Mouse (Mus musculus) ES-E14 (cell line): ENCODE data around the gene Fignl1. TPM values are rescaled to one million over a fixed set of nuclear protein-coding genes. Genes with fewer than 3 reads are reported as not detected.

Experiments
- DNase-seq: peaks from one replicate; pipeline ENCODE4 v3.0.0-alpha.2; 2013; ENCODE audit warnings: low read depth, low spot score
- H3K27ac ChIP-seq: 2 replicates; pipeline ENCODE4 v1.5.1; 2012; ENCODE audit warnings: low read depth, mild to moderate bottlenecking, low read length, moderate library complexity, mixed read lengths; ENCODE audit not compliant: poor library complexity, insufficient read depth, severe bottlenecking
- H3K36me3 ChIP-seq: 2 replicates; pipeline ENCODE4 v1.6.1; 2012; ENCODE audit warnings: mild to moderate bottlenecking, low read length, moderate library complexity, mixed read lengths; ENCODE audit not compliant: control insufficient read depth, poor library complexity, insufficient read depth, severe bottlenecking
- H3K4me1 ChIP-seq, 2 experiments: fragments of 150-350 bp in 1 of 2; sonication (generic) in 1 of 2; 2 replicates each; pipeline ENCODE4 v1.6.1; 2012; ENCODE audit warnings: low read length in 2 of 2, mild to moderate bottlenecking in 1 of 2, mixed read lengths in 1 of 2; ENCODE audit not compliant: control insufficient read depth in 2 of 2, insufficient read depth in 2 of 2, poor library complexity in 1 of 2
- H3K4me3 ChIP-seq, 2 experiments: fragments of 150-350 bp in 1 of 2; sonication (generic) in 1 of 2; 2 replicates each; pipeline ENCODE4 v1.5.1; 2012; ENCODE audit warnings: low read length in 2 of 2, low read depth in 1 of 2, mild to moderate bottlenecking in 1 of 2, mixed read lengths in 1 of 2; ENCODE audit not compliant: insufficient read depth in 1 of 2, poor library complexity in 1 of 2, severe bottlenecking in 1 of 2
- H3K9ac ChIP-seq: 2 replicates; pipeline ENCODE4 v1.6.1; 2012; ENCODE audit warnings: low read depth, mild to moderate bottlenecking, low read length, mixed read lengths; ENCODE audit not compliant: poor library complexity, insufficient read depth, severe bottlenecking
- H3K9me3 ChIP-seq: fragments of 150-350 bp; sonication (generic); 2 replicates; pipeline ENCODE4 v1.6.1; 2012; ENCODE audit warnings: low read depth, mild to moderate bottlenecking, low read length; ENCODE audit not compliant: control insufficient read depth, insufficient read depth
- CHD2 ChIP-seq: IDR thresholded peaks from 2 replicates; pipeline ENCODE4 v1.6.1; 2014; ENCODE audit warnings: mild to moderate bottlenecking, low read depth, low read length, inconsistent platforms
- HCFC1 ChIP-seq: IDR thresholded peaks from 2 replicates; pipeline ENCODE4 v1.6.1; 2012; ENCODE audit warnings: low read length, inconsistent platforms, borderline replicate concordance; ENCODE audit not compliant: insufficient read depth
- MAFK ChIP-seq: IDR thresholded peaks from 2 replicates; pipeline ENCODE4 v1.6.1; 2014; ENCODE audit warnings: mild to moderate bottlenecking, low read depth, low read length, inconsistent platforms; ENCODE audit not compliant: insufficient read depth
- ZC3H11A ChIP-seq: IDR thresholded peaks from 2 replicates; pipeline ENCODE4 v1.6.1; 2012; ENCODE audit warnings: low read depth, mild to moderate bottlenecking, inconsistent platforms, low read length, borderline replicate concordance
- ZNF384 ChIP-seq: IDR thresholded peaks from 2 replicates; pipeline ENCODE4 v1.6.1; 2012; ENCODE audit warnings: low read depth, low read length, inconsistent platforms
- in situ Hi-C, 2 experiments: fragments of 600-800 bp; cut with MboI; formaldehyde crosslinking; loops; one replicate each; pipeline ENCODE4 v1.15.1; 2025; ENCODE audit warnings: low sequenced_read_pairs in 2 of 2, inconsistent platforms in 1 of 2; ENCODE audit not compliant: unreplicated experiment in 2 of 2
- total RNA-seq: library from RNA; depleted of rRNA; stranded (reverse); fragments of 300-350 nt; gene quantifications from 2 replicates; pipeline ENCODE4 v1.2.3, GENCODE M21; 2012; rRNA removed

Fignl1 gene
- 33.8 and 49.6 TPM in 2 replicates for total RNA-seq

DNA sequence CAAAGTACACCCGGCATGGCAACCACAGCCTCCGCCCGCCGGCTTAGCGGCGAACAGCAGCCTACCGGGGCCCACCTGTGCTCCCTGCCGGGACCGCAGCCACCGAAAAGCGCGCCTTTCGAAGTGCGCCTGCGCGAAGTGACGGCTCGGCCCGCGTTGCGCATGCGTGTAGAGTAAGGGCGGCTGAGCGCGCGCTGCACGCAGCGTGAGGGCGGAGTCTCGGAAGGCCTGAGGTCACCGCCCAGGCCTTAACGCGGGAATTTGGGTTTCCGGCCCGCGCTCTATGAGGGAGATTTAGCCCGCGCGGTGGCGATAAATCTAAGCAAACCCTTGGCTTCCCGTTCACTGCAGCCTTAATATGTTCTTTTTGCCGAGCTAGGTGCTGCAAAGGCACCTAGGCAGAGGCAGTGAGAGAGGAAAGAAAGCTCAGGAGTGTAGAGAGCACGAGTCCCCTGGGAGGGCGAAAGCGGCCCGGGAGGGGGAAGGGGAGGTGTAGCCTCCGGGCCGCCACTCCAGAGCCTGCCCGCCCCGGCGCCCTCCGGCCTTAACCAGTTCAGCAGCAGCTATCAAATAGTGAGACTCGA is at the start of gene Fignl1:
Gene Fignl1, minus strand, starts transcription at position 143 of the 584 bp plus-strand sequence.
- Histone ChIP-seq H3K36me3 (peaks cover 9% of the 10 kb centered on the region), H3K9ac (peak within 1 kb of the TSS; percentile 99), H3K27ac (peak within 1 kb of the TSS; percentile 99), H3K9me3 (no peaks in the 10 kb centered on the region), H3K4me3 (peak within 1 kb of the TSS; percentile 72 to 90), H3K4me1 (peaks cover 4% of the 10 kb centered on the region in 2 experiments; a peak in 3 of 4 replicates)
- peak; percentile 92 for DNase-seq
- in situ Hi-C loops: no loop called here
- TF ChIP-seq MAFK (no peak), ZNF384 (no peak), ZC3H11A (no peak), HCFC1 (0 out of 2 replicates have a peak, but pooled peaks have one; percentile 62), CHD2 (peak; percentile 80)

DNA sequence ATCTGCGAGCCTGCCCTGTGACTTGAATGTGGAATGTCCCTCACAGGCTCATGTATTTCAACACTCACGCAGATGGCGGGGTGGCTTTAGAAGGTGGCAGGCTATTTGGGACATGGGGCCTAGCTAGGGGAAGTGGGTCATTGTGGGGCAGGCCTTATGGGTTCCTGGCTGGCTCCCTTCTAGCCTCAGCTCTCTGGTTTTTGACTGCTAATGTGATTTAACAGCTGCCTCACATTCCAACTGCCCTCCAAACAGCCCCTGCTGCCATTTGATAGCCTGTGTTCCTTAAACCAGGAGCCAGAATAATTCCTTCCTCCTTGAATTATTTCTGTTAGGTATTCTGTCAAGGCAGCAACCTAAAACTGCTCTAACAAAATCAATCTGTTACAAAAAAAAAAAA is 48.2 kb upstream of the Fignl1 start:
- no peak overlapping the region for H3K27ac ChIP-seq

DNA sequence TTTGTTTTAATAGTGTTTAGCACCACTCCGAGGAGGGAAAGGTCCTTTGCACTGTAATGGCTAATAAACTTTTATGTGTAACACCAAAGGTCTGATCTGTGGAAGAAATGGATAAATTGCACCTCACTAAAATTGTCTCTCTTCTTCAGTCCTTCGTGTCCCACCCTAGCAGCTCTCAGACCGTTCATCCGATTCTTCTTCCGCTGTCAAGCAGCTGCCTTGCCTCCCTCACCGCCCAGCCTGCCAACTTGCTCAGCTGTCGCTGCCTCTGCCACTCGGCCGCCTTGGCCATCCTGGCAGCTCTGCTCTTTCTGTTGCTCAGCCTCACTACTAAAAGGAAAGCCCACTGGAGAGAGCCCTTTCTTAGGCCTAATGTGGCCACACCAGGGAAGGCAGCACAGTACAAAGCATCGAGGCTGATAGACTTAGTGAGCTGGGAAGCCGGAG is 46.9 kb upstream of the Fignl1 start:
- Histone ChIP-seq H3K27ac (no peak overlapping the region), H3K4me1 (peaks cover 7 to 9% of the 10 kb centered on the region in 2 experiments), H3K9ac (0 out of 2 replicates have a peak overlapping the region, but pooled peaks have one; percentile 45), H3K9me3 (no peaks in the 10 kb centered on the region), H3K36me3 (no peaks in the 10 kb centered on the region), H3K4me3 (peak overlapping the region; percentile 18 to 30; a peak in 1 of 4 replicates)
- TF ChIP-seq HCFC1: no peak
- no peak for TF ChIP-seq MAFK
- TF ChIP-seq ZC3H11A: no peak
- TF ChIP-seq ZNF384: no peak
- TF ChIP-seq CHD2: no peak
- in situ Hi-C loops: no loop called here
- DNase-seq: no peak

More for the DNA sequence above, 48.2 kb upstream of the Fignl1 start:
- no peak overlapping the region for H3K9ac ChIP-seq
- peaks cover 7 to 9% of the 10 kb centered on the region in 2 experiments for H3K4me1 ChIP-seq
- in situ Hi-C loops: no loop called here
- no peak for DNase-seq
- TF ChIP-seq CHD2 (no peak), ZNF384 (peak; percentile 62)
- H3K4me3 ChIP-seq: no peak overlapping the region
- no peaks in the 10 kb centered on the region for H3K9me3 ChIP-seq
- no peaks in the 10 kb centered on the region for H3K36me3 ChIP-seq

DNA sequence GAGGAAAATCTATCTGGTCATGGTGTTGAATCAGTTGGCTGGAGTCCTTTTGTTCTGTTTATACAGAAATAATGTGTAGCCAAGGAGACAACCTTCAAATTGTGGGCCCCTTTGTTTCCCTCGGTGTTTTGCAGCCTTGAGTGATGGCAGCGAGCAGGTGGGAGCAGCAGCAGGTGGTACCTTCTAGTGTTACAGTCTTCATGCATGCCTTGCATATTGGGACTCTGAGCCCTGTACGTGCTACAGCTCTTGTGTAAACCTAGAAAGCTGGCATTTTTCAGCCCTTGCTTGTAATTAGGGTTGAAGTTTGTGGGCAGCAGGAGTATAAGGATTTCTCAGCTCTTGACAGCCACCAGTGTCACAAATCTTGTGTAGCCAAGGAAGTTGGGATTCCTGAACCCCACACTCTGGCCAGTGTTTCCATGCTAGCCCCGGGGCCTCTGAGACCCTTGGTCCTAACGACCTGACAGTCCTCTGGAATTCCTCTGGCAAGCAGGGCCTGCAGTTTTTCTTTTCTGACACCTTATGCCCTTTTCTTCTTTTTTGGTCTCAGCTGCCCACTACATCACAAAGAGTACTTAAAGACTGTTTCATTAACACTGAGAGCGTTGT is 46.4 kb upstream of the Fignl1 start:
- in situ Hi-C loops: no loop called here
- H3K27ac ChIP-seq: no peak overlapping the region
- H3K9me3 ChIP-seq: no peaks in the 10 kb centered on the region
- H3K9ac ChIP-seq: no peak overlapping the region
- no peak for DNase-seq
- TF ChIP-seq CHD2 (peak; percentile 26; the same call in 1 of the 2 replicates), MAFK (0 out of 2 replicates have a peak, but pooled peaks have one; percentile 17), ZNF384 (no peak)
- H3K4me3 ChIP-seq: no peak overlapping the region
- no peaks in the 10 kb centered on the region for H3K36me3 ChIP-seq
- peaks cover 7 to 9% of the 10 kb centered on the region in 2 experiments for H3K4me1 ChIP-seq
